Mouse (Mus musculus): ENCODE results near the gene Ripply2. TPM values are rescaled to one million over a fixed set of nuclear protein-coding genes. Genes with fewer than 3 reads are reported as not detected.

Ripply2 gene
- total and polyA plus RNA-seq, 3 experiments = not detected

- DNase-seq = no peak
- no peak overlapping the region for H3K4me3 ChIP-seq
- H3K27me3 ChIP-seq (ENCODE audit: control insufficient read depth, insufficient read depth, low read length) = no peaks in the 10 kb centered on the region
- TF ChIP-seq EP300 (IDR thresholded peaks at IDR 0.05; ENCODE audit: insufficient read depth, low read depth, low read length) = no peak
- no peak for TF ChIP-seq CTCF (IDR thresholded peaks at IDR 0.05)
- TF ChIP-seq POLR2A (IDR thresholded peaks at IDR 0.05; ENCODE audit: insufficient read depth, low read depth, low read length) = no peak
- no peak overlapping the region for H3K9ac ChIP-seq (ENCODE audit: low read depth, low read length)
- WGBS = 73% methylated on average over 2 of the region's 2 CpGs
- H3K36me3 ChIP-seq (ENCODE audit: control insufficient read depth, insufficient read depth, low read length) = no peaks in the 10 kb centered on the region
- H3K79me2 ChIP-seq (replicated peaks; ENCODE audit: control insufficient read depth, insufficient read depth, low read length) = no peaks in the 10 kb centered on the region
- intact Hi-C loops (cut with DNase I) = no loop called here
- no peak overlapping the region for H3K27ac ChIP-seq
- no peaks in the 10 kb centered on the region for H3K4me1 ChIP-seq (ENCODE audit: control insufficient read depth, insufficient read depth, low read length)
Measured at GRCm38 (mm10) chr9:87034831-87035580, 19.7 kb downstream of the Ripply2 start.

GRCm38 (mm10) chr9:87049425-87049824 is 34.1 kb downstream of the Ripply2 start:
- WGBS = 52% methylated on average over 4 of the region's 4 CpGs

GRCm38 (mm10) chr9:87055547-87056235 is 40.4 kb downstream of the Ripply2 start:
- WGBS = 92% methylated on average over 11 of the region's 11 CpGs
- TF ChIP-seq EP300 (IDR thresholded peaks at IDR 0.05; ENCODE audit: insufficient read depth, low read depth, low read length) (no peak), CTCF (IDR thresholded peaks at IDR 0.05) (no peak), POLR2A (IDR thresholded peaks at IDR 0.05; ENCODE audit: insufficient read depth, low read depth, low read length) (no peak)
- no peaks in the 10 kb centered on the region for H3K79me2 ChIP-seq (replicated peaks; ENCODE audit: control insufficient read depth, insufficient read depth, low read length)
- DNase-seq = no peak
- H3K4me1 ChIP-seq (ENCODE audit: control insufficient read depth, insufficient read depth, low read length) = no peaks in the 10 kb centered on the region
- no peak overlapping the region for H3K4me3 ChIP-seq
- H3K36me3 ChIP-seq (ENCODE audit: control insufficient read depth, insufficient read depth, low read length) = no peaks in the 10 kb centered on the region; the same call in 1 of the 2 replicates
- intact Hi-C loops (cut with DNase I) = no loop called here
- no peaks in the 10 kb centered on the region for H3K27me3 ChIP-seq (ENCODE audit: control insufficient read depth, insufficient read depth, low read length)
- H3K27ac ChIP-seq = no peak overlapping the region
- no peak overlapping the region for H3K9ac ChIP-seq (ENCODE audit: low read depth, low read length)

More at GRCm38 (mm10) chr9:87049425-87049824, 34.1 kb downstream of the Ripply2 start:
- Histone ChIP-seq H3K4me1 (ENCODE audit: control insufficient read depth, insufficient read depth, low read length) (no peaks in the 10 kb centered on the region), H3K27me3 (ENCODE audit: control insufficient read depth, insufficient read depth, low read length) (no peaks in the 10 kb centered on the region), H3K27ac (no peak overlapping the region), H3K79me2 (replicated peaks; ENCODE audit: control insufficient read depth, insufficient read depth, low read length) (no peaks in the 10 kb centered on the region), H3K36me3 (ENCODE audit: control insufficient read depth, insufficient read depth, low read length) (peaks cover 5% of the 10 kb centered on the region), H3K9ac (ENCODE audit: low read depth, low read length) (no peak overlapping the region), H3K4me3 (no peak overlapping the region)
- DNase-seq = peak in 1 of 2 experiments; percentile 6
- TF ChIP-seq POLR2A (IDR thresholded peaks at IDR 0.05; ENCODE audit: insufficient read depth, low read depth, low read length) (no peak), CTCF (IDR thresholded peaks at IDR 0.05) (no peak), EP300 (IDR thresholded peaks at IDR 0.05; ENCODE audit: insufficient read depth, low read depth, low read length) (no peak)
- intact Hi-C loops (cut with DNase I) = no loop called here

- DNase-seq = no peak
- Histone ChIP-seq H3K27me3 (ENCODE audit: control insufficient read depth, insufficient read depth, low read length) (no peaks in the 10 kb centered on the region), H3K9ac (ENCODE audit: low read depth, low read length) (no peak overlapping the region), H3K79me2 (replicated peaks; ENCODE audit: control insufficient read depth, insufficient read depth, low read length) (no peaks in the 10 kb centered on the region), H3K36me3 (ENCODE audit: control insufficient read depth, insufficient read depth, low read length) (no peaks in the 10 kb centered on the region; the same call in 1 of the 2 replicates), H3K4me3 (no peak overlapping the region), H3K4me1 (ENCODE audit: control insufficient read depth, insufficient read depth, low read length) (no peaks in the 10 kb centered on the region), H3K27ac (no peak overlapping the region)
- TF ChIP-seq POLR2A (IDR thresholded peaks at IDR 0.05; ENCODE audit: insufficient read depth, low read depth, low read length) (no peak), EP300 (IDR thresholded peaks at IDR 0.05; ENCODE audit: insufficient read depth, low read depth, low read length) (no peak), CTCF (IDR thresholded peaks at IDR 0.05) (no peak)
- intact Hi-C loops (cut with DNase I) = no loop called here
- WGBS = 83% methylated on average over 5 of the region's 5 CpGs
Measured at GRCm38 (mm10) chr9:87062337-87062736, 47.0 kb downstream of the Ripply2 start.

GRCm38 (mm10) chr9:87068160-87068559 is 52.8 kb downstream of the Ripply2 start:
- no peaks in the 10 kb centered on the region for H3K79me2 ChIP-seq (replicated peaks; ENCODE audit: control insufficient read depth, insufficient read depth, low read length)
- TF ChIP-seq POLR2A (IDR thresholded peaks at IDR 0.05; ENCODE audit: insufficient read depth, low read depth, low read length) = no peak
- no peak for TF ChIP-seq CTCF (IDR thresholded peaks at IDR 0.05)
- TF ChIP-seq EP300 (IDR thresholded peaks at IDR 0.05; ENCODE audit: insufficient read depth, low read depth, low read length) = no peak
- H3K27me3 ChIP-seq (ENCODE audit: control insufficient read depth, insufficient read depth, low read length) = no peaks in the 10 kb centered on the region
- WGBS = 44% methylated on average over 1 of the region's 1 CpGs
- intact Hi-C loops (cut with DNase I) = no loop called here
- no peaks in the 10 kb centered on the region for H3K36me3 ChIP-seq (ENCODE audit: control insufficient read depth, insufficient read depth, low read length)
- H3K4me1 ChIP-seq (ENCODE audit: control insufficient read depth, insufficient read depth, low read length) = no peaks in the 10 kb centered on the region
- H3K4me3 ChIP-seq = no peak overlapping the region
- H3K9ac ChIP-seq (ENCODE audit: low read depth, low read length) = no peak overlapping the region
- no peak overlapping the region for H3K27ac ChIP-seq
- no peak for DNase-seq

Other genes starting within 250 kb of the Ripply2 start
- 1 to 10 TPM; 4.8 to 5.8 TPM for gene Snap91, start 134.9 kb upstream of the Ripply2 start, total RNA-seq (2021)
- gene Snap91, start 134.9 kb upstream of the Ripply2 start, polyA plus RNA-seq (2012; rRNA removed) = 3.8 and 7.0 TPM in 2 replicates
- 10 to 100 TPM; 27.6 to 31.3 TPM for gene Cyb5r4, start 6.5 kb downstream of the Ripply2 start, total RNA-seq (2021)
- gene Cyb5r4, start 6.5 kb downstream of the Ripply2 start, polyA plus RNA-seq (2012; rRNA removed) = 7.9 and 17.5 TPM in 2 replicates
- 1 to 10 TPM; 2.0 to 4.5 TPM for gene Mrap2, start 128.8 kb downstream of the Ripply2 start, total RNA-seq (2021)
- gene Mrap2, start 128.8 kb downstream of the Ripply2 start, polyA plus RNA-seq (2012; rRNA removed) = 0.06 and 0.09 TPM in 2 replicates
- 1 to 10 TPM; 2.1 to 2.2 TPM for gene Cep162, start 240.0 kb downstream of the Ripply2 start, total RNA-seq (2021)
- gene Cep162, start 240.0 kb downstream of the Ripply2 start, polyA plus RNA-seq (2012; rRNA removed) = 0.72 and 1.4 TPM in 2 replicates